ENCODE assay signal across 21 mouse cellular contexts in the genomic region with DNA sequence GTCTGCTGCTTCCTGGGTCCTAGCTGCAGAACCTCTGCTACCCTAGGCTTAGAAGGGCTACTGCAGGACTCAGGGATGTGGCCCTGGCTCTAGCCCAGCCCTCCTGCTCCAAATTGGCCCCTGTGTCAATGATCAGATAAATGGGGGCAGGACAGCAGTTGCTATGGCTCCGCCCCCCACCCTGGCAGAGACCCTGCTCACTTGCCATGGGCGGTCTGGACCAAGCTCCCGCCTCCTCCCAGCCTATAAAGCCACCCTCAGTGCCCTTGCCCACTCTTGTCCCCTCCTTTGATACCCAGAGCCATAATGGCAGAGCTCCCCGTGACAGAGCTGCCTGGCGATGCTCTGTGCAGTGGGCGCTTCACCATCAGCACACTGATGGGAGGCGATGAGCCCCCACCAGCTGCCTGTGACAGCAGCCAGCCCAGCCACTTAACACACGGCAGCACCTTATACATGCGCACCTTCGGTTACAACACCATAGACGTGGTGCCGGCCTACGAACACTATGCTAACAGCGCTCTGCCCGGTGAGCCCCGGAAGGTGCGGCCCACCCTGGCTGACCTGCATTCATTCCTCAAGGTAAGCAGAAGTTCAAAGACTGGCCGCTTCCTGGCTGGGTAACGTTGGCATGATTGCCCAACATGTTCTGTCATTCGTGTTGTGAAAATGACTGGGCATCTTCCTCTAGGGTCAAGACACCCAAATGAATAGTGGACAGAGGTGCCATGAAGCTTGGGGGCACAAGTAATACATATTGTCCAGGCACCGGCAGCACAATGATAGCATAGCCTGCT. TPM values are rescaled to one million over a fixed set of nuclear protein-coding genes. Genes with fewer than 3 reads are reported as not detected.
A peak's percentile ranks its signal among the peaks of the same experiment; 100 is the strongest.
DNase-seq lines count a peak whose midpoint lies in the region; ATAC-seq and TF ChIP-seq lines count a peak whose summit lies in the region.
"Had no signal": no experiment of that assay in that cellular context is flagged by ENCODE, and none has a peak within 500 bp of the region (broad histone marks: within the 10 kb centered on the region; RNA-seq: fewer than 3 reads in every experiment).

TSS of gene Slc12a3 (plus strand) at position 270 of the 797 bp plus-strand sequence.

- H3K4me1 ChIP-seq in hindbrain, embryonic 16.5 days (ENCODE audit: control insufficient read depth, insufficient read depth, low read depth, low read length) = 0 out of 2 replicates have a peak, but pooled peaks cover 3% of the 10 kb centered on the region
- H3K4me1 ChIP-seq in hindbrain, postnatal 0 days (ENCODE audit: insufficient read depth, low read length) = no peaks in the 10 kb centered on the region
- peaks cover 1% of the 10 kb centered on the region; the same call in 1 of the 2 replicates for H3K4me1 ChIP-seq in bone marrow, adult 2 months (ENCODE audit: control insufficient read depth, insufficient read depth, low read length)
- H3K4me1 ChIP-seq in kidney, postnatal 0 days (replicated peaks; ENCODE audit: insufficient read depth, low read length) = no peaks in the 10 kb centered on the region
- H3K4me1 ChIP-seq: forebrain, embryonic 15.5 days; neural tube, embryonic 12.5 days had no signal

- 86% methylated on average over 20 of the region's 21 CpGs for WGBS in hindbrain, embryonic 16.5 days
- WGBS in hindbrain, postnatal 0 days = 79% methylated on average over 21 of the region's 21 CpGs
- WGBS in bone marrow, adult 2 months = 63% methylated on average over 21 of the region's 21 CpGs
- 79% methylated on average over 21 of the region's 21 CpGs for WGBS in kidney, postnatal 0 days

- H3K36me3 ChIP-seq in hindbrain, embryonic 16.5 days (ENCODE audit: control insufficient read depth, insufficient read depth, low read length) = no peaks in the 10 kb centered on the region
- no peaks in the 10 kb centered on the region for H3K36me3 ChIP-seq in hindbrain, postnatal 0 days (ENCODE audit: insufficient read depth, low read length)
- no peaks in the 10 kb centered on the region for H3K36me3 ChIP-seq in kidney, postnatal 0 days (ENCODE audit: insufficient read depth, low read length)
- H3K36me3 ChIP-seq: embryonic facial prominence, embryonic 13.5 days; forebrain, embryonic 15.5 days; midbrain, embryonic 10.5 days; neural tube, embryonic 12.5 days had no signal

- H3K9ac ChIP-seq in hindbrain, embryonic 16.5 days (ENCODE audit: low read depth, low read length) = no peak within 1 kb of the TSS; the same call in 1 of the 2 replicates
- H3K9ac ChIP-seq in hindbrain, postnatal 0 days (replicated peaks; ENCODE audit: low read length) = no peak within 1 kb of the TSS
- no peak within 1 kb of the TSS for H3K9ac ChIP-seq in kidney, postnatal 0 days (ENCODE audit: low read depth, low read length)
- H3K9ac ChIP-seq: embryonic facial prominence, embryonic 13.5 days; forebrain, embryonic 15.5 days; hindbrain, embryonic 14.5 days; neural tube, embryonic 12.5 days had no signal

- H3K27me3 ChIP-seq in hindbrain, embryonic 16.5 days (replicated peaks; ENCODE audit: control insufficient read depth, insufficient read depth, low read length) = no peaks in the 10 kb centered on the region
- H3K27me3 ChIP-seq in hindbrain, postnatal 0 days (ENCODE audit: insufficient read depth, low read length) = no peaks in the 10 kb centered on the region
- no peaks in the 10 kb centered on the region for H3K27me3 ChIP-seq in kidney, postnatal 0 days (ENCODE audit: insufficient read depth, low read length)
- H3K27me3 ChIP-seq: CH12.LX; embryonic facial prominence, embryonic 13.5 days; forebrain, embryonic 15.5 days; neural tube, embryonic 12.5 days had no signal

- H3K27ac ChIP-seq in hindbrain, embryonic 16.5 days (ENCODE audit: low read depth, low read length) = no peak within 1 kb of the TSS
- no peak within 1 kb of the TSS for H3K27ac ChIP-seq in hindbrain, postnatal 0 days
- H3K27ac ChIP-seq in bone marrow, adult 2 months (ENCODE audit: control insufficient read depth, insufficient read depth, low read depth, low read length, poor library complexity) = peak within 1 kb of the TSS; percentile 56
- H3K27ac ChIP-seq in kidney, postnatal 0 days = no peak within 1 kb of the TSS
- H3K27ac ChIP-seq: embryonic facial prominence, embryonic 13.5 days; forebrain, embryonic 15.5 days; hindbrain, embryonic 14.5 days; left cerebral cortex, adult 2 months; midbrain, embryonic 10.5 days; neural tube, embryonic 12.5 days had no signal

- H3K9me3 ChIP-seq in hindbrain, embryonic 16.5 days (ENCODE audit: control insufficient read depth, low read length) = no peaks in the 10 kb centered on the region
- H3K9me3 ChIP-seq in hindbrain, postnatal 0 days (ENCODE audit: low read length) = no peaks in the 10 kb centered on the region
- H3K9me3 ChIP-seq in kidney, postnatal 0 days (replicated peaks; ENCODE audit: low read length) = no peaks in the 10 kb centered on the region
- H3K9me3 ChIP-seq: embryonic facial prominence, embryonic 13.5 days; forebrain, embryonic 15.5 days; midbrain, embryonic 10.5 days; neural tube, embryonic 12.5 days had no signal

- no peak within 1 kb of the TSS for H3K4me3 ChIP-seq in hindbrain, embryonic 16.5 days (ENCODE audit: low read length)
- no peak within 1 kb of the TSS for H3K4me3 ChIP-seq in hindbrain, postnatal 0 days (ENCODE audit: low read length)
- no peak within 1 kb of the TSS for H3K4me3 ChIP-seq in bone marrow, adult 2 months (replicated peaks; ENCODE audit: control insufficient read depth, low read depth, low read length)
- no peak within 1 kb of the TSS for H3K4me3 ChIP-seq in kidney, postnatal 0 days (replicated peaks; ENCODE audit: low read depth, low read length)
- H3K4me3 ChIP-seq: embryonic facial prominence, embryonic 13.5 days; forebrain, embryonic 15.5 days; left cerebral cortex, adult 2 months; midbrain, embryonic 10.5 days; neural tube, embryonic 12.5 days had no signal

- TF ChIP-seq CTCF in hindbrain, postnatal 0 days (IDR thresholded peaks at IDR 0.05; ENCODE audit: low read depth) = no peak
- no peak for TF ChIP-seq CTCF in bone marrow, adult 2 months (IDR thresholded peaks at IDR 0.05; ENCODE audit: control insufficient read depth, insufficient read depth, low read length)
- TF ChIP-seq CTCF in kidney, postnatal 0 days (IDR thresholded peaks at IDR 0.05; ENCODE audit: low read depth) = no peak

- TF ChIP-seq POLR2A in bone marrow, adult 2 months (IDR thresholded peaks at IDR 0.05; ENCODE audit: borderline replicate concordance, control insufficient read depth, low read depth, low read length) = peak; percentile 20; the same call in 1 of the 2 replicates

- ATAC-seq in hindbrain, embryonic 16.5 days = peak; percentile 31
- ATAC-seq in hindbrain, postnatal 0 days = no peak
- no peak for ATAC-seq in kidney, postnatal 0 days (replicated peaks; ENCODE audit: low FRiP score, low read depth)
- ATAC-seq in monocyte, adult 5-6 weeks (replicated peaks; ENCODE audit: insufficient number of reproducible peaks, low FRiP score, low TSS enrichment, poor library complexity, severe bottlenecking) = 0 out of 2 replicates have a peak, but pooled peaks have one; percentile 9
- ATAC-seq: forebrain, embryonic 15.5 days had no signal

- DNase-seq in hindbrain, postnatal 0 days (ENCODE audit: low spot score) = no peak
- DNase-seq in kidney, postnatal 0 days (ENCODE audit: low spot score) = no peak
- no peak for DNase-seq in gastrocnemius, postnatal 25 days
- DNase-seq in cerebellum, postnatal 36 days = no peak
- DNase-seq: cerebellum, adult 9-11 months; heart, postnatal 10 days; layer of hippocampus, adult 9-11 months; left cerebral cortex, postnatal 4 days; liver; thymus, postnatal 25 days had no signal

- no peak within 1 kb of the TSS for H3K4me2 ChIP-seq in hindbrain, embryonic 16.5 days (ENCODE audit: low read length)
- H3K4me2 ChIP-seq in hindbrain, postnatal 0 days (ENCODE audit: low read depth, low read length) = no peak within 1 kb of the TSS
- no peak within 1 kb of the TSS for H3K4me2 ChIP-seq in kidney, postnatal 0 days (ENCODE audit: low read length)
- H3K4me2 ChIP-seq: embryonic facial prominence, embryonic 13.5 days; forebrain, embryonic 15.5 days; heart, embryonic 11.5 days; hindbrain, embryonic 14.5 days; neural tube, embryonic 12.5 days had no signal

RNA-seq across cellular contexts. Expression of gene Slc12a3, which starts in this region (rescaled TPM):
- 0.11 and 0.21 TPM in 2 replicates for polyA plus RNA-seq in hindbrain, embryonic 16.5 days (2015; fragmentation: Nextera tagmentation; extraction: Ambion mirVana)
- 0.05 TPM in 1 of 2 replicates, not detected in the other for total RNA-seq in hindbrain, postnatal 0 days (2014; rRNA removed)
- polyA plus RNA-seq in hindbrain, postnatal 0 days (2015; fragmentation: Nextera tagmentation; extraction: Ambion mirVana) = 0.06 and 0.21 TPM in 2 replicates
- 4.4 and 11.8 TPM in 2 replicates for polyA plus RNA-seq in bone marrow, adult 2 months (2011; ENCODE audit: insufficient read depth, insufficient read length, low replicate concordance, missing spikeins)
- 44.6 and 45.6 TPM in 2 replicates for polyA plus RNA-seq in kidney, postnatal 0 days (2015; fragmentation: Nextera tagmentation; extraction: Ambion mirVana)
- 0.49 to 1.2 TPM in 2 of 3 replicates, not detected in the other for total RNA-seq in monocyte, adult 5-6 weeks (2017)
- not detected for total RNA-seq in gastrocnemius, postnatal 25 days (2021)
- polyA plus RNA-seq: forebrain, embryonic 15.5 days; midbrain, embryonic 10.5 days had no signal

Comparison
In these comparisons a context has a peak if more than half of its experiments do, and no peak if none do; other contexts are left out.
1. Peak in ATAC-seq in hindbrain, embryonic 16.5 days; RNA of the gene not detected or under 1 TPM.